In genomic region chr10:76530922-76531321, GRCm38 (mm10) we compare ENCODE assay signal across 8 mouse cellular contexts. TPM values are rescaled to one million over a fixed set of nuclear protein-coding genes. Genes with fewer than 3 reads are reported as not detected.
DNase-seq lines count a peak whose midpoint lies in the region; ATAC-seq and TF ChIP-seq lines count a peak whose summit lies in the region.

No protein-coding gene starts in this region.

- no peaks in the 10 kb centered on the region for H3K27me3 ChIP-seq in limb, embryonic 13.5 days

- WGBS in lung, adult 2 months, result 1% methylated on average over 11 of the region's 11 CpGs
- 2% methylated on average over 11 of the region's 11 CpGs for WGBS in limb, embryonic 13.5 days
- WGBS in olfactory bulb, adult 2 months, result under 1% methylated on average over 11 of the region's 11 CpGs

- H3K9ac ChIP-seq in limb, embryonic 13.5 days, result peak overlapping the region; percentile 67

- peak overlapping the region; percentile 74 for H3K4me3 ChIP-seq in lung, adult 2 months (replicated peaks; ENCODE audit: extremely low read depth, low read depth, low read length)
- H3K4me3 ChIP-seq in limb, embryonic 13.5 days, result peak overlapping the region; percentile 68
- peak overlapping the region; percentile 58 for H3K4me3 ChIP-seq in olfactory bulb, adult 2 months (ENCODE audit: insufficient read depth, low read depth, low read length)

- no peak for DNase-seq in lung, adult 2 months
- no peak for DNase-seq in lung, postnatal 10 days
- DNase-seq in left cerebral cortex, postnatal 36 days (ENCODE audit: low spot score in 2 of 2), result no peak
- DNase-seq in cerebellum, postnatal 10 days, result no peak
- DNase-seq in cerebellum, adult 9-11 months, result no peak

- H3K36me3 ChIP-seq in limb, embryonic 13.5 days, result peaks cover 27% of the 10 kb centered on the region

- peak; percentile 34 for ATAC-seq in erythroblast, adult 5-6 weeks (replicated peaks; ENCODE audit: low FRiP score, poor library complexity, severe bottlenecking)
- ATAC-seq in limb, embryonic 13.5 days (ENCODE audit: low FRiP score, low read depth), result peak; percentile 42; the same call in 1 of the 2 replicates

- intact Hi-C loops in left cerebral cortex, postnatal 36 days (cut with DNase I), result loop anchor here (5.0 kb wide), 1 partner anchor 201 kb away; no protein-coding TSS in a partner anchor

- 0 out of 2 replicates have a peak overlapping the region, but pooled peaks have one; percentile 15 for H3K27ac ChIP-seq in limb, embryonic 13.5 days
- no peak overlapping the region for H3K27ac ChIP-seq in olfactory bulb, adult 2 months (ENCODE audit: insufficient read depth, low read depth, low read length)

- no peak for TF ChIP-seq POLR2A in lung, adult 2 months (IDR thresholded peaks at IDR 0.05; ENCODE audit: borderline replicate concordance, extremely low read depth, low read depth, low read length)
- TF ChIP-seq POLR2A in olfactory bulb, adult 2 months (IDR thresholded peaks at IDR 0.05; ENCODE audit: insufficient read depth, low read depth, low read length), result no peak

- no peak for TF ChIP-seq CTCF in lung, adult 2 months (IDR thresholded peaks at IDR 0.05; ENCODE audit: insufficient read depth, low read length)
- TF ChIP-seq CTCF in olfactory bulb, adult 2 months (IDR thresholded peaks at IDR 0.05; ENCODE audit: insufficient read depth, low read depth, low read length), result no peak

- no peaks in the 10 kb centered on the region for H3K9me3 ChIP-seq in limb, embryonic 13.5 days

- 0 out of 2 replicates have a peak, but pooled peaks cover 2% of the 10 kb centered on the region for H3K4me1 ChIP-seq in lung, adult 2 months (ENCODE audit: control insufficient read depth, insufficient read depth, low read length)
- H3K4me1 ChIP-seq in limb, embryonic 13.5 days, result peaks cover 15% of the 10 kb centered on the region
- peaks cover 3% of the 10 kb centered on the region for H3K4me1 ChIP-seq in olfactory bulb, adult 2 months (ENCODE audit: control insufficient read depth, insufficient read depth, low read length)

- H3K4me2 ChIP-seq in limb, embryonic 13.5 days (replicated peaks), result peak overlapping the region; percentile 93

RNA-seq across cellular contexts. Expression of gene Lss, which starts 0.5 kb away (rescaled TPM):
- 20.7 and 30.0 TPM in 2 replicates for polyA plus RNA-seq in lung, adult 2 months (2012; rRNA removed)
- 1.0 TPM in 1 of 2 replicates, not detected in the other for total RNA-seq in erythroblast, adult 5-6 weeks (2015; ENCODE audit: low replicate concordance)
- 1.7 and 2.0 TPM in 2 replicates for total RNA-seq in erythroblast, adult 5-6 weeks (2017; ENCODE audit: low replicate concordance)
- 25.6 and 27.6 TPM in 2 replicates for polyA plus RNA-seq in limb, embryonic 13.5 days (2015; fragmentation: Nextera tagmentation; extraction: Ambion mirVana)
- not detected in 2 replicates for polyA plus RNA-seq in olfactory bulb, adult 2 months (2012; ENCODE audit: insufficient read depth, insufficient read length, low replicate concordance, missing spikeins)
- total RNA-seq in left cerebral cortex, postnatal 36 days (2021), result 10 to 100 TPM; 45.2 to 48.6 TPM

RNA-seq across cellular contexts. Expression of gene Spatc1l, which starts 31.1 kb away (rescaled TPM):
- 0.22 and 0.28 TPM in 2 replicates for polyA plus RNA-seq in lung, adult 2 months (2012; rRNA removed)
- not detected in 2 replicates for total RNA-seq in erythroblast, adult 5-6 weeks (2015; ENCODE audit: low replicate concordance)
- total RNA-seq in erythroblast, adult 5-6 weeks (2017; ENCODE audit: low replicate concordance), result not detected in 2 replicates
- polyA plus RNA-seq in limb, embryonic 13.5 days (2015; fragmentation: Nextera tagmentation; extraction: Ambion mirVana), result not detected in 2 replicates
- polyA plus RNA-seq in olfactory bulb, adult 2 months (2012; ENCODE audit: insufficient read depth, insufficient read length, low replicate concordance, missing spikeins), result not detected in 2 replicates
- total RNA-seq in left cerebral cortex, postnatal 36 days (2021), result not detected

RNA-seq across cellular contexts. Expression of gene Ftcd, which starts 44.5 kb away (rescaled TPM):
- 0.03 and 0.24 TPM in 2 replicates for polyA plus RNA-seq in lung, adult 2 months (2012; rRNA removed)
- not detected in 2 replicates for total RNA-seq in erythroblast, adult 5-6 weeks (2015; ENCODE audit: low replicate concordance)
- total RNA-seq in erythroblast, adult 5-6 weeks (2017; ENCODE audit: low replicate concordance), result not detected in 2 replicates
- polyA plus RNA-seq in limb, embryonic 13.5 days (2015; fragmentation: Nextera tagmentation; extraction: Ambion mirVana), result 0.09 and 0.17 TPM in 2 replicates
- polyA plus RNA-seq in olfactory bulb, adult 2 months (2012; ENCODE audit: insufficient read depth, insufficient read length, low replicate concordance, missing spikeins), result not detected in 2 replicates
- not detected for total RNA-seq in left cerebral cortex, postnatal 36 days (2021)

Comparison
In these comparisons a context has a peak if more than half of its experiments do, and no peak if none do; other contexts are left out.
1. RNA of gene Lss, which starts 0.5 kb away (polyA plus RNA-seq): 20.7 to 30.0 TPM in lung, adult 2 months and 25.6 to 27.6 TPM in limb, embryonic 13.5 days; not detected in olfactory bulb, adult 2 months; every median in the first group is over 10 times any median in the second.
2. Peak in every context shown above with its lines, with median percentiles within 50 percentile points of each other: H3K4me3 ChIP-seq.